Mouse (Mus musculus): ENCODE measurements around the gene Ppat.

DNA sequence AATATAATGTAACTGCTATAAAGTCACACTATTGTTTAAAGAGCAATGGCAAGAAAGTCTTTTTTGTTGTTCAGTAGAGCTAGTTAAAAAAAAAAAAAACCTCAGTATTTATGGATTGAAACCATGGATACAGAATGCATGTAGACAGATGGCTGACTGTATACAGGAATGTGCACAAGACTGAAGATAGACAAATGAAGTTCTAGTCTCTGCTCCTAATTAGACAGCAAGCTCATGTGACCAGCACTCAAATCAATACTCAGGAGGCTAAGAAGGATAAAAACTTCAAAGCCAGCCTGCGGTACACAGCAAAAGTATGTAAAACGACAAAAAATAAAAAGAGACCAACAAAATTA lies 5.7 kb downstream of the Ppat start:
- TF ChIP-seq POLR2A (IDR thresholded peaks at IDR 0.05; ENCODE audit: borderline replicate concordance, extremely low read depth, low read depth, low read length) (no peak), CTCF (IDR thresholded peaks at IDR 0.05; ENCODE audit: insufficient read depth, low read length) (no peak)
